Mouse (Mus musculus) MEL (cell line): ENCODE measurements at regions not wholly inside any gene's neighbourhood (a gene's known extent, or its start where the extent isn't known, plus 50 kb on each side); places are given as distances from the start of the nearest gene placed in this dataset.

Experiments
- DNase-seq: peaks from one replicate; pipeline ENCODE4 v3.0.0; 2011; ENCODE audit warnings: low read depth, low spot score
- H3K27ac ChIP-seq: 2 replicates; pipeline ENCODE4 v1.5.1; 2012; ENCODE audit warnings: low read depth, mild to moderate bottlenecking, control low read depth, low read length, moderate library complexity; ENCODE audit not compliant: control insufficient read depth
- H3K27me3 ChIP-seq, 2 experiments: fragments of 150-350 bp in 1 of 2; sonication (generic) in 1 of 2; 2 replicates each; pipeline ENCODE4 v1.6.1; 2012; ENCODE audit warnings: low read length in 2 of 2, mild to moderate bottlenecking in 2 of 2, improper control_type of control experiment in 1 of 2, moderate library complexity in 1 of 2; ENCODE audit not compliant: insufficient read depth in 2 of 2, control insufficient read depth in 1 of 2
- H3K36me3 ChIP-seq, 2 experiments: 2 replicates each; pipeline ENCODE4 v1.6.1; 2012 to 2014; ENCODE audit warnings: low read length in 2 of 2, improper control_type of control experiment in 1 of 2, inconsistent platforms in 1 of 2, mild to moderate bottlenecking in 1 of 2; ENCODE audit not compliant: insufficient read depth in 2 of 2, control insufficient read depth in 1 of 2
- H3K4me1 ChIP-seq, 2 experiments: fragments of 150-350 bp in 1 of 2; sonication (generic) in 1 of 2; 2 replicates each; pipeline ENCODE4 v1.6.1; 2012; ENCODE audit warnings: low read length in 2 of 2, improper control_type of control experiment in 1 of 2, mild to moderate bottlenecking in 1 of 2; ENCODE audit not compliant: insufficient read depth in 2 of 2, control insufficient read depth in 1 of 2
- H3K4me3 ChIP-seq, 2 experiments: fragments of 150-350 bp in 1 of 2; sonication (generic) in 1 of 2; 2 replicates each; pipeline ENCODE4 v1.5.1; 2012; ENCODE audit warnings: low read depth in 2 of 2, low read length in 2 of 2, mild to moderate bottlenecking in 2 of 2, moderate library complexity in 2 of 2, control low read depth in 1 of 2, improper control_type of control experiment in 1 of 2; ENCODE audit not compliant: control insufficient read depth in 1 of 2, insufficient read depth in 1 of 2
- H3K79me2 ChIP-seq: 2 replicates; pipeline ENCODE4 v1.6.1; 2012; ENCODE audit warnings: mild to moderate bottlenecking, low read length, moderate library complexity; ENCODE audit not compliant: control insufficient read depth, poor library complexity, insufficient read depth
- H3K9ac ChIP-seq: 2 replicates; pipeline ENCODE4 v1.6.1; 2012; ENCODE audit warnings: low read depth, mild to moderate bottlenecking, control low read depth, low read length, moderate library complexity; ENCODE audit not compliant: control insufficient read depth, poor library complexity, severe bottlenecking
- H3K9me3 ChIP-seq: fragments of 150-350 bp; sonication (generic); replicated peaks from 2 replicates; pipeline ENCODE4 v1.6.1; 2012; ENCODE audit warnings: mild to moderate bottlenecking, low read length, improper control_type of control experiment, moderate library complexity; ENCODE audit not compliant: insufficient read depth
- BHLHE40 ChIP-seq: IDR thresholded peaks from 2 replicates; pipeline ENCODE4 v1.6.1; 2012; ENCODE audit warnings: low read depth, mild to moderate bottlenecking, inconsistent platforms, low read length, improper control_type of control experiment, borderline replicate concordance
- CHD2 ChIP-seq: IDR thresholded peaks from 2 replicates; pipeline ENCODE4 v1.6.1; 2011; ENCODE audit warnings: low read length, improper control_type of control experiment
- CTCF ChIP-seq, 3 experiments: IDR thresholded peaks in 2 of 3; conservative IDR thresholded peaks in 1 of 3; 2 replicates each; pipeline ENCODE4 v1.5.1; 2011 to 2012; ENCODE audit warnings: low read length in 3 of 3, low read depth in 2 of 3, mild to moderate bottlenecking in 2 of 3, improper control_type of control experiment in 1 of 3, inconsistent platforms in 1 of 3, mixed read lengths in 1 of 3, moderate library complexity in 1 of 3; ENCODE audit not compliant: control insufficient read depth in 1 of 3, insufficient read depth in 1 of 3, poor library complexity in 1 of 3, severe bottlenecking in 1 of 3
- ELF1 ChIP-seq: IDR thresholded peaks from 2 replicates; pipeline ENCODE4 v1.6.1; 2014; ENCODE audit warnings: low read depth, mild to moderate bottlenecking, inconsistent platforms, low read length, improper control_type of control experiment, moderate library complexity
- EP300 ChIP-seq, 2 experiments: IDR thresholded peaks; 2 replicates each; pipeline ENCODE4 v1.6.1; 2011; ENCODE audit warnings: improper control_type of control experiment in 2 of 2, low read length in 2 of 2, low read depth in 1 of 2, mild to moderate bottlenecking in 1 of 2
- JUND ChIP-seq: IDR thresholded peaks from 2 replicates; pipeline ENCODE4 v1.6.1; 2011; ENCODE audit warnings: low read depth, mild to moderate bottlenecking, improper control_type of control experiment, low read length
- MXI1 ChIP-seq: IDR thresholded peaks from 2 replicates; pipeline ENCODE4 v1.6.1; 2011; ENCODE audit warnings: mild to moderate bottlenecking, low read depth, low read length, improper control_type of control experiment
- MYC ChIP-seq: IDR thresholded peaks from 2 replicates; pipeline ENCODE4 v1.6.1; 2011; ENCODE audit warnings: low read depth, mild to moderate bottlenecking, low read length, improper control_type of control experiment, moderate library complexity
- POLR2A ChIP-seq, 2 experiments: IDR thresholded peaks; 2 replicates each; pipeline ENCODE4 v1.6.1; 2011 to 2012; ENCODE audit warnings: low read length in 2 of 2, mild to moderate bottlenecking in 2 of 2, control low read depth in 1 of 2, improper control_type of control experiment in 1 of 2, low read depth in 1 of 2, moderate library complexity in 1 of 2; ENCODE audit not compliant: control insufficient read depth in 1 of 2, insufficient read depth in 1 of 2, poor library complexity in 1 of 2
- SMC3 ChIP-seq: IDR thresholded peaks from 2 replicates; pipeline ENCODE4 v1.6.1; 2011; ENCODE audit warnings: low read depth, low read length, improper control_type of control experiment
- ZC3H11A ChIP-seq: IDR thresholded peaks from 2 replicates; pipeline ENCODE4 v1.6.1; 2012; ENCODE audit warnings: low read depth, mild to moderate bottlenecking, inconsistent platforms, low read length, improper control_type of control experiment

- TF ChIP-seq SMC3 (no peak), ELF1 (no peak), ZC3H11A (no peak), POLR2A (IDR thresholded peaks at IDR 0.05; ENCODE audit: control insufficient read depth in 1 of 2, insufficient read depth in 1 of 2, low read depth in 1 of 2, low read length in 2 of 2, poor library complexity in 1 of 2) (no peak)
- TF ChIP-seq, all 39 proteins: peak for 0
- no peaks in the 10 kb centered on the region for H3K27me3 ChIP-seq
- no peaks in the 10 kb centered on the region for H3K79me2 ChIP-seq
- H3K4me3 ChIP-seq, result no peak overlapping the region
- H3K27ac ChIP-seq, result no peak overlapping the region
- no peaks in the 10 kb centered on the region for H3K36me3 ChIP-seq
- H3K9me3 ChIP-seq, result no peaks in the 10 kb centered on the region
- H3K4me1 ChIP-seq, result no peaks in the 10 kb centered on the region
- no peak overlapping the region for H3K9ac ChIP-seq
- no peak for DNase-seq
Measured at GRCm38 (mm10) chr10:9416685-9417084, 258.3 kb downstream of the Samd5 start.

- Histone ChIP-seq H3K4me3 (no peak overlapping the region), H3K27me3 (no peaks in the 10 kb centered on the region; a peak in 1 of 4 replicates), H3K4me1 (no peaks in the 10 kb centered on the region), H3K79me2 (no peaks in the 10 kb centered on the region), H3K9ac (no peak overlapping the region), H3K36me3 (no peaks in the 10 kb centered on the region), H3K9me3 (no peaks in the 10 kb centered on the region), H3K27ac (no peak overlapping the region)
- TF ChIP-seq EP300 (IDR thresholded peaks at IDR 0.05; ENCODE audit: low read depth in 1 of 2, low read length in 2 of 2), result no peak
- DNase-seq, result no peak
Measured at GRCm38 (mm10) chr10:9406101-9406500, 268.9 kb downstream of the Samd5 start.

- no peaks in the 10 kb centered on the region for H3K36me3 ChIP-seq
- no peaks in the 10 kb centered on the region for H3K79me2 ChIP-seq
- H3K9me3 ChIP-seq, result no peaks in the 10 kb centered on the region
- H3K4me3 ChIP-seq, result no peak overlapping the region
- TF ChIP-seq CHD2 (no peak), MXI1 (no peak), CTCF (IDR thresholded peaks at IDR 0.05 in 2 of 3, conservative IDR thresholded peaks at IDR 0.05 in 1 of 3; ENCODE audit: control insufficient read depth in 1 of 3, insufficient read depth in 1 of 3, low read depth in 2 of 3, low read length in 3 of 3, poor library complexity in 1 of 3, severe bottlenecking in 1 of 3) (no peak), MYC (no peak), JUND (no peak), ELF1 (no peak), BHLHE40 (no peak)
- H3K27me3 ChIP-seq, result no peaks in the 10 kb centered on the region; a peak in 1 of 4 replicates
- H3K4me1 ChIP-seq, result no peaks in the 10 kb centered on the region
- DNase-seq, result no peak
- H3K9ac ChIP-seq, result no peak overlapping the region
- H3K27ac ChIP-seq, result no peak overlapping the region
Measured at GRCm38 (mm10) chr10:9405417-9405816, 269.6 kb downstream of the Samd5 start.
